Mouse (Mus musculus): ENCODE data around the gene Lingo1.

The Lingo1 gene

DNA sequence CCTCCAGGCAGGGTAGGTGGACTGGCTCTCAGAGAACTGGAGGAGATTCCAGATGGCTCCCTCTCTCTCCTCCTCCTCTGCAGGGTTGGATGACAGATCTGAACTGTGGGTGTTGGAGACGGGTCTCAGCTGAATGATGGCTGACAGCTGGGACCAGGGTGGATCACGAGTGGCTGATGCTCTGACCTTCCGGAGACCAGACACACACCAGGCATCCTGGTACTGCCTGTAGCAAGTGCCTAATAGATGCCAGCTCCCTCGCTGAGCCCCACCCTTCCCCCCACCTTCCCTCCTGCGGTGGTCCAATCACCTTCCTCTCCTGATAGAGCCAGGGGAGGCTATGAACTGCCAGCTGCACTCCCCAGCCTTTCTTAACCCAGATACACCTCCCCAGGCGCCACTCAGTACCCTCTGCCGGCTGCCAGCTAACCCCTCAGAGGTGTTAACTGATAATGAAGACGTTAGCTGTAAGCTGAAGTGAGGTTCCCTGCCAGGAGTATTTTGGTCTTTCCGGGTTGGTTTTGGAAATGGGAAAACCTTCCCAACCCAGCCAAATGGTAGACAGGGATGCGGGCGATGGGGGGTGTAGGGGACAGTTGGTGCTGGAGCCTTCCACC is 126.6 kb downstream of the Lingo1 start:
- peak; percentile 72 to 76 for DNase-seq

DNA sequence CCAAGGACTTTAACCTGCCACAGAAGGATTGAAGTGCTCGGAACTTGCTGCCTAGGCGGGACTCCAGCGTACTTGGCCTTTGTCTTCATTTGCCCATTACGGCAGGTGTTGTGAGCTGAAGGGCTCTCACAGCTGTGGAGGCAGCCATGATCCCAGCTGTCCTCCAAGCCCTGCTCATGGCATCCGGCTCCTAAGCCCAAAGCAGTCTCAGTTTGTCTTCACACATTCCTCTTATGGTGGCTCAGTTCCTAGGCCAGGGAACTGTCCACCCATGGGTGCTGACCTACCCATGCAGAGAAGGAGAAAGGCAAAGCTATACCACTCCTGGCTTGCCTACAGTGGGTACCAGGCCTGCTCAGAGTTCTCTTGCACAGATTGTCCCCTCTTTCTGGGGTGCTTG is 132.1 kb downstream of the Lingo1 start:
- DNase-seq: no peak

GRCm38 (mm10) chr9:56662946-56663345 is 133.3 kb downstream of the Lingo1 start:
- no peak for DNase-seq

DNA sequence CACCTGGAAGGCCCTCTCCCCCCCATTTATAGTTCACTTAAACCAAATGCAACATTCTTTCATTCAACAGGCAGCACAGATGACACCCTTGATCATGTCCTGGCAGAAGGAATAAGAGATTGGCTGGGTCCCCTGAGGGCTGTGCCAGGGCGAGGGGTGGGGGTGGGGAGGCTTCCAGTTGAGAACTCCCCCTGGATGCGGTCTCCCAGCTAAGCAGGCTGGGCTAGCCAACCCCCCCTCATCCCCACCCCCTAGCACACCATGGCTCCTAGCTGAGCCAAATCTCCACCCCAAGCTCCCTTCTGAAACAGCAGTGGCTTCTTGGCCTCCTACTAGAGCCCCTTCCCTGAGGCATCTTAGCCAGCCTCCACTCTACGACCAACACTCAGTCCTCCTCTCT is 133.9 kb downstream of the Lingo1 start:
- DNase-seq: no peak

GRCm38 (mm10) chr9:56661217-56661840 is 134.9 kb downstream of the Lingo1 start:
- DNase-seq: peak; percentile 79 to 83

- peak in 1 of 2 experiments; percentile 67 for DNase-seq
Measured at GRCm38 (mm10) chr9:56658580-56658979, 137.7 kb downstream of the Lingo1 start.

GRCm38 (mm10) chr9:56657996-56658398 is 138.3 kb downstream of the Lingo1 start:
- DNase-seq: peak; percentile 85 to 92

DNA sequence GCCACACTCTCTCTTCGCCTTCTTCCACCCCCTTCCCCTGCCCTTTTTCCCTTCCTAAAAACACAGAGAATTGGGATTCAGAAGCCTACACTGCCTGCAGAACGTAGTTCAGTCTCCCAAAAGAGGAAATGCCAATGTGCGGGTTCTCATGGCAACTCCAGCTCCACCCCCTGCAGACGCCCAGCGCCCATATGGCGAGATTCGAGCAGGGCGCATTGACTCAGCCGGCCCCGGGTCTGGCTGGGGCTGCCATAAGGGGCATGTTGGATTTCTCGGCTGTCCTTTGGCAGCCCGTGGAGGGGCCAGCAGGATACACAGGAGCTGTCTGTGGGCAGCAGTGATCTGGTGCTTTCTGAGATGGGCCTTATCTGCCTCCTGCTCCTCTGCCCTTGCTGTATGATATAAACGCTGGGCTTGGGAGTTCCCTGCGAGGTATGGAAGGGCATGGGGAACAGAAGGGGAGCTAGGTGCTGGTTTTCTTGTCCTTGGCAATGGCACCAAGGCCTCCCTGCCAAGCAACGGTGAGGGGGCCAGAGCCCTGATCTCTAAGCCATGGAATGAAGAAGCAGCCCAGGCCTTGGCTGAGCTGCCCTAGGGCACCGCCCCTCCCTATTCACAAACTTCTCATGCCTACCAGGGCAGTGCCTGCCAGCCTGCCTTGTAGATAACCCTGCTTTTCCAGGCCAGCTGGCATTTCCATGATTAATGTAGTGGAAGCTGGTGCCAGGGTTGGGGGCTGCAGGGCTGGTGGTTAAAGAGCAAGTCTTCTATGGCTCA is 139.3 kb downstream of the Lingo1 start:
- DNase-seq: peak; percentile 83 to 90

- DNase-seq: no peak
Measured at GRCm38 (mm10) chr9:56655167-56655566, 141.1 kb downstream of the Lingo1 start.

DNA sequence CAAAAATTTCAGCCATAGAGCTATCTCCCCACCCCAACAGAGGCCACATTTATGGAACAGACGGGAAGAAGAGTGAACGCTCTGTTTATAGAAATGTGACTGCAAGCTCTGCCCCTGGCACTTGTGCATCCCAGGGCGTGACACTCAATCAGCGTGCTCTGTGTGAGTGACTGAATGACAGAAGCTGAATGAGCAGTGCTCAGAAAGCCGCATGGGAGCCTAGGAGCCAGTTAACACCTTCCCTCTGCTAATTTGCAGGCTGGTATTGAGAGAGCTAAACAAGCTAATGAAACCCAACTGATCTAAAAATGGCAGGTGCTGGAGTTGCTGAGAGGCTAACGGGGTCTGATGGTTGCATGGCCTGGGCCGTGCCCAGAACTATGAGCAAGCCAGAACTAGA is 143.7 kb downstream of the Lingo1 start:
- DNase-seq: no peak

DNA sequence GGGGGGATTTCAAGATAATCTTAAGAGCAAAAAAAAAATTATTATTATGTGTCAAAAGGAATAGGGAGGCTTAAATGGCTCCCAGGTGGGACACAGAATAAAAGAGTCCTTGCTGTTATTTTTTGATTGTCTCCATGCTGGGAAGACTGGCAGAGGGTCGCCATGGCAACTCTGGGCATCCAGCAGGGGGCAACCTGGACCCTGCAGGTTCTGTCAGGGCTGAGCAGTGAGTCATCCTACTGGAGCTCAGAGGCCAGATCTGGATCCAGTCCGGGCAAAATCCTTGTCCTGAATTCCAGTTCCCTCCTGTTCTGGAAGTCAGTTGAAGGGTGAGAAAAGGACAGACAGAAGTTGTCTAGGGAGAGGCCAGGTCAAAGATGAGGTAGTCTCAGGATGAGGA is 144.7 kb downstream of the Lingo1 start:
- DNase-seq: peak; percentile 71 to 76

DNA sequence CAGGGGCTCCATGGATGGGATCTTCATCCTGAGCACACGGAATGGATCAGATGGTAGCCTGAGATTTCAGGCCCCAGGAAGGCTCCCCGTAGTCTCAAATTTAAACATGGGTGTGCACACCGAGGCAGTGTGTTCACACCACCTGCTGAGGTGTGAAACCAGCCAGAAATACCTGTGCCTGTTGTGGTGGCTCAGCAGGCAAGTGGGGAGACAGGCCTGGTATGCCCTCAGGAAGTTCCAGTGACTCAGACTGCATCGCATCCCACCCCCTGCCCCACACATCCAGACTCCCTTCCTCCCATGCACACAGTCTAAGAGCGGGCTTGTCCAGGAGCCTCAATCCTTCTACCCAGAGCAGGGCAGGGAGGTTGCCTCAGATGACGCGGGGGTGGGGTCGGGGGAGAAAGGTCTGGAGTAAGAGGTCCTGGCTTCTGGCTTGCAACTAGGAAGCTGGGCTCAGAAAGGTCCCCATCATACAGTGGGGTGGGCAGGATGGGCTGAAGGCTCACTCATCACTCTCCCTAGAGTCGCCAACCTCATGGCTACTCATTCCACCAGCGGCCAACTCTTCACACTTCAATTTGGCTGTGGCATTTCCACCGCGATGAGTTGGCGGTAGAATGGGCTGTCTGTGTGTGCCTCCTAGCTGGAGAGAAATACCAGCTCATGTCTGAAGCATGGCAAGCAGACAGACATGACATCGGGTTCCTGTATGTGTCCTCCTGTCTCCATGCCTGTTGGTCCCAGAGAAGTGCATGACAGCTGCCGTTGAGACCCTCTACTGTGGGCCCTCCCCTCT is 149.8 kb downstream of the Lingo1 start:
- no peak for DNase-seq

DNA sequence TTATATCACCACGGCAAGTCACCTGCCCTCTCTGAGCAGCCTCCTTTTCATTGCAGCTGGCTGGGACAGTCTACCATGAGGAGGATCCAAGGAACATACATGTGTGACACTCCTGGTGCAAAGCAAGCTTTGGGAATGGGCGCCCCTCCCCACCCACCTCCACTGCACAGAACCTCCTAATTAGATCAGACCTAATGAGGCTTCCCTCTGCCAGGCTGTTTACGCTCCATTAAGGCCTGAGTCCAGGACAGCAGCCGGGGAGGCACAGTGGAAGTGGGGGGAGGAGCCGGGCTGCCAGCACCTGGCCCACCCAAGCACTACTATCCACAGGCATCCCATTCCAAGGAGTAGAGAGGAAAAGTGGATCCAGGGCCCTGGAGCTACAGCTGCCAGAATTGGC is 152.8 kb downstream of the Lingo1 start:
- peak; percentile 67 to 76 for DNase-seq

DNA sequence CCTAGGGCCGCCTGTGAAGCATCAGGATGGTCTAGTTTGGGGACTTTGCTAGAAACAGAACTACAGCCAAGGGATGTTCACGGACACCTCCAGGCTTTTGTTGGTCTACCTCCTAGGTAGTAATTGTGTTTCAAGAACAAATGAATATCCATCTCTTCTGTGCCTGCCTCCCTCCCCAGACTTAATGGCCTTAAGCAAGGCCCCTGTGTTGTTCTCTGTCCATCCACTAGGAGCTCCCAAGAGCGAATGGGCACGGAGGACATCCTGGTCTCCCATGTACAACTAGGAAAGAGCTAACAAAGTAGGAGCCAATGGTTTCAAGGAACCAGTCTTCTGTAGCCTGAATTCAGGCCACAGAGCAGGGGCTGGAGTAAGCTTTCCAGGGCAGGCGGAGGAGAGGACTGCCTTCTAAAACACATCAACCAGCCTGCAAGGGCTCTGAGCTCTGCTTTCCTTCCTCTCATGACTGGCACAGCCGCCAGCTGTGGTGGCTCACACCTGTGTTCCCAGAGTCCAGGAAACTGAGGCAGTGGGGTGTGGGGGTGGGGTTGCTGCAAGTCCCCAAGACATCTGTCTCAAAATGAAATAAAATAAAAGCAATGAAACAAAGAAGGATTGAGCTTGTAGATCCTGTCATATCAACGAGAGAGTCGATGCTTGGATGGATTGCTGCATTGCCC is 157.9 kb downstream of the Lingo1 start:
- DNase-seq: peak; percentile 75 to 77

GRCm38 (mm10) chr9:56637403-56637857 is 158.8 kb downstream of the Lingo1 start:
- DNase-seq: peak; percentile 69 to 72

- DNase-seq: no peak
Measured at GRCm38 (mm10) chr9:56636766-56637402, 159.4 kb downstream of the Lingo1 start.

GRCm38 (mm10) chr9:56636214-56636613 is 160.1 kb downstream of the Lingo1 start:
- peak; percentile 97 to 98 for DNase-seq

DNA sequence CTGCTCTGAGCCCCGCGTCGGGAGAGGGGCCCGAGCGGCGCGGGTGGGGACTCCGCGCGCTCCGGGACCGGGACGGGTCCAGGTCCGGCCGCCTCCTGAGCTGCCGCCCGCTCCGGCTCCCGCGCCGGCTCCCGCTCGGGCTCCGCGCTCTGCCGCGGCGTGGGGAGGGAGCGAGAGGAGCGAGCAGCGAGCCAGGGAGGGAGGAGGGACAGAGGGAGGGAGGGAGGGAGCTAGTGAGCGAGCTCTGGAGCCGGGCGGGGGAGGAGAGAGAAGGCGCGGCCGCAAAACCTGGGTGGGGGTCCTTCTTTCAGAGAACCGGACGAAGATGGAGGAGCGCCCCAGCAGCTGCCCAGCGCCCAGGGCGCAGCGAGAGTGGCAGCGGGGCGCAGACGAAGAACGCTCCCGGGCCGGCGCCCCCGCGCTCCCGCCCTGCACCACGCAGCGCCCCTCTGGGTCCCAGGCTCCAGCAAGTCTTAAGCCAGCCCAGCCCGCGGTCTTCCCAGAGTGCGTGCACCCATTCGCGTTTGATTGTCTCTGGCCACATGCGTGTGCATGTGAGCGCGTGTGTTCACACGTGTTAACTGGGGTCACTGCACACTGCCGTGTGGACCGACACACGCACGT is 160.7 kb downstream of the Lingo1 start:
- peak; percentile 89 to 92 for DNase-seq

DNA sequence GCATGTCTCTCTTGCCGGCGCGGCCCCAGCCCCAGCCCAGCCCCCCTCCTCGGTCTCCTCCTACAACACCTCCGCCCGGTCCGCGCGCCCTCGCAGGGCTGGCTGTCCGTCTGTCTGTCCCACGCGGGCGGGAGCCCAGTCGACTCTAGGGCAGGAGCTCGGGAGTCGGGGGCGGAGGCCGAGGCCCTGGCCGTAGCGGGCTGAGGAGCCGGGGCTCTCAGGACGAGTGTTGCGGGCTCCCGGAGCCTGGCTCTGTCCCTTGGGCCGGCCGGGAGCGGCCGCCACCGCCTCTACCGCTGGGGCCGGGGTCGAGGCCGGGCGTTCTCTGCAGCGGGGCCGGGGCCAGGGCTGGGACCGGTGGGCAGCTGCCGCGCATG is 161.2 kb downstream of the Lingo1 start:
- peak; percentile 87 to 89 for DNase-seq

GRCm38 (mm10) chr9:56634406-56635120 is 161.7 kb downstream of the Lingo1 start:
- DNase-seq: peak; percentile 69 to 70
